Mouse (Mus musculus) adipose tissue, adult 10 weeks (tissue): Measurements from ENCODE around the gene Ttc23. TPM values are rescaled to one million over a fixed set of nuclear protein-coding genes. Genes with fewer than 3 reads are reported as not detected.

Experiments used
- polyA plus RNA-seq: library from polyadenylated mRNA; stranded (reverse); fragments of 350-450 nt; fragmentation: Illumina TruSeq; extraction: RNeasy Lipid Tissue Mini Kit (QIAGEN cat#74804); gene quantifications from one replicate; pipeline ENCODE4 v1.2.3, GENCODE M21; 2014; ENCODE audit warnings: low read depth, low replicate concordance

The Ttc23 gene
- 19.2 TPM for polyA plus RNA-seq

DNA sequence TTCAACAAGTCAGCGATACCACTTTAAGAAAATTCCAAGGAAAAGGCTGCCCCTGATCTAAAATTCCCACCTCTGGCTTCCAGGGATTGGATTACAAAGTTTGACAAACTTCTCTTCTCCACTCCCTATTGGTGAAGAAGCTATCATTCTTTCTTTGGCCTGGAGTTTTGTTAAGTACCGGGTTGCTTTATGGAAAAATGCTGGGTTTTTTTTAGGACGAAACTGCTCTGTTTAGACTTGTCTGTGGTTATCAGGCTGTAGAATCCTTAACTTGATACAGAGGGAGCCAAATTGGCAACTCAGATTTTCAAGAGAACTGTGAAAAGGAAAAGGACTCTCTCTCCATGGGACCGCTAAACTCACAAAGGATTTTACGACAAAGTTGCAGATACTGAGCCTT is at the start of gene Ttc23:
Gene Ttc23 (plus strand): TSS at position 134 of the 400 bp plus-strand sequence.

GRCm38 (mm10) chr7:67644833-67645680 is 2.2 kb upstream of the Ttc23 start, which contains the start of gene Lrrc28:
Gene Lrrc28, minus strand, starts transcription at chr7:67645268.

GRCm38 (mm10) chr7:67759629-67759995 is 112.4 kb downstream of the Ttc23 start, which contains the start of gene Synm:
Gene Synm, minus strand, starts transcription at chr7:67759742.

Other genes with a start within 250 kb of the Ttc23 start
- 23.9 TPM for gene Lrrc28, start 2.1 kb upstream of the Ttc23 start, polyA plus RNA-seq
- 12.5 TPM for gene Synm, start 112.3 kb downstream of the Ttc23 start, polyA plus RNA-seq